Mouse (Mus musculus) hindbrain, embryonic 15.5 days (tissue): ENCODE measurements around the gene Tmem108. TPM values are rescaled to one million over a fixed set of nuclear protein-coding genes. Genes with fewer than 3 reads are reported as not detected.

Source experiments
- ATAC-seq: fragments of 200-750 bp; cut with Nextera tagmentation; 2 replicates; pipeline ENCODE4 v1.8.0; 2017; ENCODE audit warnings: low read depth, moderate number of reproducible peaks, moderate TSS enrichment; ENCODE audit not compliant: low FRiP score
- H3K27ac ChIP-seq: fragments of 300-500 bp; sonication (generic); replicated peaks from 2 replicates; pipeline ENCODE4 v1.5.1; 2015; ENCODE audit warnings: mild to moderate bottlenecking, inconsistent platforms
- H3K27me3 ChIP-seq: fragments of 300-500 bp; sonication (generic); 2 replicates; pipeline ENCODE4 v1.6.1; 2015; ENCODE audit warnings: control low read depth, inconsistent platforms
- H3K36me3 ChIP-seq: fragments of 300-500 bp; sonication (generic); 2 replicates; pipeline ENCODE4 v1.6.1; 2015; ENCODE audit warnings: control low read depth, inconsistent platforms
- H3K4me1 ChIP-seq: fragments of 300-500 bp; sonication (generic); replicated peaks from 2 replicates; pipeline ENCODE4 v1.6.1; 2015; ENCODE audit warnings: control low read depth, inconsistent platforms
- H3K4me2 ChIP-seq: fragments of 300-500 bp; sonication (generic); 2 replicates; pipeline ENCODE4 v1.6.1; 2015; ENCODE audit warnings: moderate library complexity, mild to moderate bottlenecking, inconsistent platforms
- H3K4me3 ChIP-seq: fragments of 300-500 bp; sonication (generic); 2 replicates; pipeline ENCODE4 v1.5.1; 2015; ENCODE audit warnings: mild to moderate bottlenecking, inconsistent platforms
- H3K9ac ChIP-seq: fragments of 300-500 bp; sonication (generic); 2 replicates; pipeline ENCODE4 v1.6.1; 2015; ENCODE audit warnings: inconsistent platforms
- H3K9me3 ChIP-seq: fragments of 300-500 bp; sonication (generic); 2 replicates; pipeline ENCODE4 v1.6.1; 2016; ENCODE audit warnings: control low read depth, inconsistent platforms
- WGBS: fragments of 180-500 bp; shearing (Covaris S2); methylation state at CpG from one replicate; pipeline ENCODE4 v1.1.7; 2015; 5-methylcytosine and 5-hydroxymethylcytosine counted together
- polyA plus RNA-seq: library from polyadenylated mRNA; unstranded; fragments of >200 nt; fragmentation: Nextera tagmentation; extraction: Ambion mirVana; gene quantifications from 2 replicates; pipeline ENCODE4 v1.2.1, GENCODE M21; 2015

The Tmem108 gene
- polyA plus RNA-seq, 1 experiment from 2014 or later = 30.2 TPM

- H3K9me3 ChIP-seq = no peaks in the 10 kb centered on the region
- 94% methylated on average over 13 of the region's 13 CpGs for WGBS
- no peaks in the 10 kb centered on the region for H3K4me1 ChIP-seq
These were observed 45.6 kb downstream of the Tmem108 start for GRCm38 (mm10) chr9:103716002-103716401.

DNA sequence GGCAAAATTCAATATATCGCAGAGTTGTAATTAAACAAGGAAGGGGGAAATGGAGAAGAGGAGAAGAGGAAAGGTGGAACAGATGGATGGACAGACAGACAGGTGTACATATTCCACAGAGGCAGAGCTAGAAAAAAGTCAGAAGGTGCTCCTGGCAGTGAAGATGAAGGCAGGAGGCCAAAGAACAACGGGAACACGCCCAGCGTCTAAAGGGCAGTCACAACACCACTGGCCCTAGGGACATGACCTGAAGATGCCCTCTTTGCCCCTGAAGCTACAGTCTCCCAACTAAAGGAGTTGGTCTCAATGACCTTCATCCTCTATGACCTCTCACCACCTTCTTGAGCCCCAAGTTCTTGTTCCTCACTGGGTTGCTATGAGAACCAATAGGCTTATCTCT is 46.3 kb downstream of the Tmem108 start:
- WGBS = 97% methylated on average over 4 of the region's 4 CpGs
- ATAC-seq = no peak
- Histone ChIP-seq H3K4me2 (no peak overlapping the region), H3K9ac (no peak overlapping the region), H3K27me3 (no peaks in the 10 kb centered on the region), H3K27ac (no peak overlapping the region), H3K4me1 (no peaks in the 10 kb centered on the region), H3K9me3 (no peaks in the 10 kb centered on the region), H3K36me3 (no peaks in the 10 kb centered on the region), H3K4me3 (no peak overlapping the region)

More at GRCm38 (mm10) chr9:103716002-103716401, 45.6 kb downstream of the Tmem108 start:
- no peaks in the 10 kb centered on the region for H3K36me3 ChIP-seq
- H3K27me3 ChIP-seq = no peaks in the 10 kb centered on the region
- H3K9ac ChIP-seq = no peak overlapping the region
- no peak overlapping the region for H3K4me3 ChIP-seq
- ATAC-seq = no peak
- H3K27ac ChIP-seq = no peak overlapping the region
- H3K4me2 ChIP-seq = no peak overlapping the region

GRCm38 (mm10) chr9:103713230-103713629 is 48.4 kb downstream of the Tmem108 start:
- WGBS = 83% methylated on average over 4 of the region's 4 CpGs
- ATAC-seq = no peak

DNA sequence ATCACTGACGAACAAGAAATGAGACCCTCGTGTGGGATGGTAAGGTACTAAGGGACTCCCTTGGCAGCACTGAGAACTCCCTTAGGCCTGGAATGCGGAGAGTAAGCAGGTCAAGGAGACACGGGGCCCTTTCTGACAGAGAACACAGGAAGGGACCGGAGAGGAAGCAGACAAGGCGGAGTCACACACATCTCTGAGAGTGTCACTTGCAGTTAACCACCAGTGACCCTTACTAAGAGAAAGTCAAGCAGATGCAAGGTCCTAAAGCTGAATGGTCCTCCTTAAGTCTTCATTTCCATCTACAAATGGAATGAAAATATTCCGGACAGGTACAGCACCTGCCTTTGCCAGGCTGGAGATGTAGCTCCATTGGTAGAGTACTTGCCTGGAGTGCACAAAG is 48.9 kb downstream of the Tmem108 start:
- 85% methylated on average over 7 of the region's 7 CpGs for WGBS
- Histone ChIP-seq H3K9ac (no peak overlapping the region), H3K36me3 (no peaks in the 10 kb centered on the region), H3K27me3 (no peaks in the 10 kb centered on the region), H3K9me3 (no peaks in the 10 kb centered on the region), H3K4me3 (no peak overlapping the region), H3K27ac (no peak overlapping the region), H3K4me2 (no peak overlapping the region), H3K4me1 (no peaks in the 10 kb centered on the region)
- no peak for ATAC-seq

More at GRCm38 (mm10) chr9:103713230-103713629, 48.4 kb downstream of the Tmem108 start:
- no peaks in the 10 kb centered on the region for H3K36me3 ChIP-seq
- H3K27ac ChIP-seq = no peak overlapping the region
- H3K4me2 ChIP-seq = no peak overlapping the region
- H3K9ac ChIP-seq = no peak overlapping the region
- no peaks in the 10 kb centered on the region for H3K27me3 ChIP-seq
- H3K9me3 ChIP-seq = no peaks in the 10 kb centered on the region
- H3K4me3 ChIP-seq = no peak overlapping the region
- no peaks in the 10 kb centered on the region for H3K4me1 ChIP-seq

GRCm38 (mm10) chr9:103709694-103710093 is 51.9 kb downstream of the Tmem108 start:
- ATAC-seq = no peak
- Histone ChIP-seq H3K9me3 (no peaks in the 10 kb centered on the region), H3K4me1 (no peaks in the 10 kb centered on the region), H3K27ac (no peak overlapping the region), H3K4me2 (no peak overlapping the region), H3K27me3 (no peaks in the 10 kb centered on the region), H3K36me3 (no peaks in the 10 kb centered on the region), H3K4me3 (no peak overlapping the region), H3K9ac (no peak overlapping the region)
- 67% methylated on average over 3 of the region's 3 CpGs for WGBS

DNA sequence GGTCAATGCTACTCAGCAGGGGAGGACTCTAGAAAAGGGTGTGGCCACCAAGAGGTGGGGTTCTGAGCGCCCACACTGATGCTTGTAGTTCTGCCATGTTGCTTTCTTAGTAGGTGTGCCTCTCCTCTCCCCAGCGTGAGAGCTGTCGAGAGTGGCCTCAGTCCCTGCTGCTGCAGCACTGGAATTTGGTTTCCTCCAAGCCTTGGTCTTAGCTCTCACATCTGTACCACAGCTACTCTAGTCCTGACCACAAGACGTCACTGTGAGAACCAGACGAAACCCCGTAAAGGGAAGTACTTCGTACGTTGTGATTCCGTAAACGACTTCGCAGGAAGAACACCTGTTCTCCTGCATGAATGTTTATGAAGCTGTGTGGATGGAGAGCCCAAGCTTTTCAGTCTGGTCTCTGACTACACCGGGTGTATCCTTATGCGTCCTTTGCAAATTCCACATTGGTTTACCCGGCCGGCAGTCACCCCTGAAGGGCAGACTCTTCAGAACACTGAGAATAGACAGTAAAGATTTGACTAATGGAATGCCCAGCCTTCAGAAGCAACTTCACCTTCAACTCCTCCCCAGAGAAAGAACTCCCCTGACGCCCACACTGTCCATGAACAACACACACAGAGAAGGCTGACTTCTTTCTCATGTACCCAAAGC is 53.0 kb downstream of the Tmem108 start:
- H3K9ac ChIP-seq = no peak overlapping the region
- H3K4me2 ChIP-seq = no peak overlapping the region
- H3K4me1 ChIP-seq = no peaks in the 10 kb centered on the region
- no peaks in the 10 kb centered on the region for H3K9me3 ChIP-seq
- 86% methylated on average over 16 of the region's 16 CpGs for WGBS
- no peak overlapping the region for H3K27ac ChIP-seq
- no peak for ATAC-seq
- no peaks in the 10 kb centered on the region for H3K36me3 ChIP-seq
- H3K27me3 ChIP-seq = no peaks in the 10 kb centered on the region
- no peak overlapping the region for H3K4me3 ChIP-seq

DNA sequence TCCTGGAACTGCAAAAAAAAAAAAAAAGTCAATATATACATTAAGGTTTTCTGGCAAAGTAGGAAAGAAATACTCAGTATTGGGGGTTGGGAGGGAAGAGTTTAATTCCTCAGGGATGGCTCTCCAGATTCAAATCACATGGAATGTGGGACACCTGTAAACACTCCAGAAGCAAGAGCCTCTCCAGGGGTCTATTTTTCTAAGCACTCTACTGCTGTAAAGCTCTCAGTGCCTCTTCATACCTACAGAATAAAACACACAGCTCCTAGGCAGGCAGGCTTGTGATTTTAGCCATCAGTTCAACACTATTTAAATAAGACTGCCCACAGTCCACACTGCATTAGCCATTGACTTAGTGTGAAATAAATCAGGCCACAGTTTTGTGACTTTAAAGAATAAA is 53.8 kb downstream of the Tmem108 start:
- no peaks in the 10 kb centered on the region for H3K27me3 ChIP-seq
- no peak overlapping the region for H3K27ac ChIP-seq
- H3K9me3 ChIP-seq = no peaks in the 10 kb centered on the region
- H3K9ac ChIP-seq = no peak overlapping the region
- no peak overlapping the region for H3K4me2 ChIP-seq
- no peak for ATAC-seq
- H3K4me1 ChIP-seq = no peaks in the 10 kb centered on the region
- H3K36me3 ChIP-seq = no peaks in the 10 kb centered on the region
- H3K4me3 ChIP-seq = no peak overlapping the region

- Histone ChIP-seq H3K27ac (no peak overlapping the region), H3K27me3 (no peaks in the 10 kb centered on the region), H3K36me3 (no peaks in the 10 kb centered on the region), H3K4me2 (no peak overlapping the region), H3K9ac (no peak overlapping the region), H3K9me3 (no peaks in the 10 kb centered on the region), H3K4me1 (no peaks in the 10 kb centered on the region), H3K4me3 (no peak overlapping the region)
- 83% methylated on average over 8 of the region's 8 CpGs for WGBS
- no peak for ATAC-seq
These were observed 54.4 kb downstream of the Tmem108 start for GRCm38 (mm10) chr9:103707000-103707790.

DNA sequence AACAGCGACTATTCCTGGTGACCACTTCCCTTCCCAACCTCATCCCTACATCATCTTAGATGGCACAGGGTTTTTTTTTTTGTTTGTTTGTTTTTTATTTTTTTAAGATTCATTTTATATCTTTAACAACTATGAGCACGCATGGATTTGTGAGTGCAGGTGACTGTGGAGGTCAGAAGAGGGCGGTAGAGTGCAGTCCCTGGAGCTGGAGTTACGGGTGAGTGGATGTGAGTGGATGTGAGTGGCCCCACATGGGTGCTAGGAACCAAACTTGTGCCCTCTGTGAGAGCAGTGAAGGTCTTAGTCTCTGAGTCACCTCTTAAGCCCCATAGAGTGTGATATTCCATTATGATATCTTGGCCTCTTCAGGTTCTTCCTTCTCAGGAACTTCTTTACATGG is 55.9 kb downstream of the Tmem108 start:
- H3K4me2 ChIP-seq = no peak overlapping the region
- no peak overlapping the region for H3K27ac ChIP-seq
- H3K9me3 ChIP-seq = no peaks in the 10 kb centered on the region
- WGBS = 94% methylated on average over 4 of the region's 4 CpGs
- H3K4me3 ChIP-seq = no peak overlapping the region
- no peaks in the 10 kb centered on the region for H3K4me1 ChIP-seq
- H3K27me3 ChIP-seq = no peaks in the 10 kb centered on the region
- ATAC-seq = no peak
- H3K36me3 ChIP-seq = no peaks in the 10 kb centered on the region
- H3K9ac ChIP-seq = no peak overlapping the region

DNA sequence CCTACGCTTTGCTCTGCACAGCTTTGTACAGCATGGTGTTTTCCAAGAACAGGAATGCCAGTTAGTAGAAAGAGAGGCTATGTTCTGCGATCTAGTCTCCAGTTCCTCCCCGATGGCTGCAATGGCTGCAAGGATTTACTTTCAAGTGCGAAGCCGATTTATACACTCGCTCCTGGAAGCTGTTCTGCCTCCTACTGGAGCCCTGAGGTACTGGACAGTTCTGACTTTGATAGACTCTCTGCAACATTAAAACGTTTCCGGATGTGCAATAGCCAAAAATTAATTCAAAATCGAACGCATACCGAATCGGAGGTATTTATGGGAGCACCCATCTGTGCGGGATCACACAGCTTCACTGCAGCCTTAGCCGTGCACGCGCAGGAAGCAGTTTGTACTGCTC is 58.6 kb downstream of the Tmem108 start:
- Histone ChIP-seq H3K4me1 (no peaks in the 10 kb centered on the region), H3K27ac (no peak overlapping the region), H3K9me3 (no peaks in the 10 kb centered on the region), H3K36me3 (no peaks in the 10 kb centered on the region), H3K4me2 (no peak overlapping the region), H3K9ac (no peak overlapping the region), H3K4me3 (no peak overlapping the region), H3K27me3 (no peaks in the 10 kb centered on the region)
- ATAC-seq = no peak
- 86% methylated on average over 16 of the region's 16 CpGs for WGBS

- H3K4me3 ChIP-seq = no peak overlapping the region
- no peaks in the 10 kb centered on the region for H3K9me3 ChIP-seq
These were observed 59.2 kb downstream of the Tmem108 start for GRCm38 (mm10) chr9:103702452-103702851.

DNA sequence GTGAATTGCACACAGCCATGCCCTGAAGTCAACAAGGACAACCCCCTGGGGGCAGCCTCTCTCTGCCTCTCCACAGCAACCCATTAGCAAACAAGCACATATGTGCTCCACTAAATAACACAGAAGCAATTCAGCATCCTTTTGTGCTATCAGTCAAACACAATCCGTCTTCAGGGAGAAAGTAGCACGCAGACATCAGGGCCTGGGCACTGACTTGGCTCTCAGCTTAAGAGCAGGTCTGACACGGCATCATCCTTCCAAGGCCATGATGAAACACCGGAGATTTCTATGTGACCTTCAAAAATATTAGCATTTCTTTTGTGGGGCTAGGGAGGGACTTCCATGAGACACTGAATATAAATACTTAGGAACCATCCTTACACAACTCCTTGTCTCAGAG is 60.2 kb downstream of the Tmem108 start:
- WGBS = 45% methylated on average over 4 of the region's 4 CpGs
- H3K4me3 ChIP-seq = no peak overlapping the region
- no peak for ATAC-seq
- H3K9me3 ChIP-seq = no peaks in the 10 kb centered on the region
- H3K27me3 ChIP-seq = no peaks in the 10 kb centered on the region
- H3K9ac ChIP-seq = no peak overlapping the region
- no peak overlapping the region for H3K27ac ChIP-seq
- H3K36me3 ChIP-seq = no peaks in the 10 kb centered on the region
- peaks cover 11% of the 10 kb centered on the region for H3K4me1 ChIP-seq
- no peak overlapping the region for H3K4me2 ChIP-seq

More at GRCm38 (mm10) chr9:103702452-103702851, 59.2 kb downstream of the Tmem108 start:
- WGBS = 93% methylated on average over 5 of the region's 5 CpGs
- Histone ChIP-seq H3K4me1 (peaks cover 2% of the 10 kb centered on the region; the same call in 1 of the 2 replicates), H3K4me2 (no peak overlapping the region), H3K27ac (no peak overlapping the region), H3K36me3 (no peaks in the 10 kb centered on the region), H3K27me3 (no peaks in the 10 kb centered on the region), H3K9ac (no peak overlapping the region)
- no peak for ATAC-seq
